ENCODE assay signal across 10 mouse cellular contexts in the genomic region with DNA sequence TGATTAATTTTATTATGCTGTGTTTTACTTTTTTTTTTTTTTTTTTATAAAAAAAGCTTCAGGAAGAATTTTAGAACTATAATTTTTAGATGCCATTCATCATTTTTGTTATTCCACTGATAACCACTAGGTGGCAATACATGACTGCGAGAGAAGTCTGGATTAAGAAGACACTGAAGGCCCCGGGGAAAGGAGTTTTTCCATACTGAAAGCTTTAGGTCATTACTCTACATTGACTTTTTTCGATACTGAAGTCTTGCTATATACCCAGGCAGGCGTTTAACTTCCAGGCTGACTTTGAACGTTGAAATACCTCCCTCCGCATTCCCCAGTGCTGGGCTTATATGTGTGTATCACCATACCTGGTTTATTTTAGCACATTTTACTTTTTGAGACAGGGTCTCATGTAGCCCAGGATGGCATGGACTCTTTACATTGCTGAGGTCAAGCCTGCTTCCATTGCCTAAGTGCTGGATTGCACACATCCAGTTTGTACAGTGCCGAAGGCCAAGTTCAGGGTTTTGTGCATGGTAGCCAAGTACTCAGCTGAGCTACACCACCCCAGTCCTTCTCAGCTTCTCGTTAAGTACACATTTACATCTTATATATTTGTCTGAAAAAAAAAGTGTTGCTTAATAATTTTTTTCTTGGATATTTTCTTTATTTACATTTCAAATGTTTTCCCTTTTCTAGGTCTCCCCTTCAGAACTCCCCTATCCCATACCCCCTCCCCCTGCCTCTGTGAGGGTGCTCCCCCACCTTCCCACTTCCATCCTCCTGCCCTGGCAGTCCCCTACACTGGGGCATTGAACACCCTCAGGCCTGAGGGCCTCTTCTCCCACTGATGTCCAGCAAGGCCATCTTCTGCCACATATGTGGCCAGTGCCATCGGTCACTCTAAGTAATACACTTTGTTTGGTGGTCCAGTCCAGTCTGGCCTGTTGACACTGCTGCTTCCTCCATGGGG. TPM values are rescaled to one million over a fixed set of nuclear protein-coding genes. Genes with fewer than 3 reads are reported as not detected.
A peak's percentile ranks its signal among the peaks of the same experiment; 100 is the strongest.
DNase-seq lines count a peak whose midpoint lies in the region; ATAC-seq and TF ChIP-seq lines count a peak whose summit lies in the region.
"Had no signal": no experiment of that assay in that cellular context is flagged by ENCODE, and none has a peak within 500 bp of the region (broad histone marks: within the 10 kb centered on the region; RNA-seq: fewer than 3 reads in every experiment).

No protein-coding gene starts in this region.

- H3K9ac ChIP-seq in intestine, embryonic 15.5 days = no peak overlapping the region
- H3K9ac ChIP-seq in intestine, embryonic 16.5 days (ENCODE audit: low read depth, low read length) = no peak overlapping the region
- no peak overlapping the region for H3K9ac ChIP-seq in CH12.LX (ENCODE audit: insufficient read depth, low read depth)
- H3K9ac ChIP-seq in hindbrain, embryonic 16.5 days (ENCODE audit: low read depth, low read length) = no peak overlapping the region
- H3K9ac ChIP-seq: embryonic facial prominence, embryonic 12.5 days; limb, embryonic 15.5 days had no signal

- no peaks in the 10 kb centered on the region for H3K79me2 ChIP-seq in CH12.LX (replicated peaks; ENCODE audit: control insufficient read depth, extremely low read depth, insufficient read depth, poor library complexity, severe bottlenecking)

- H3K9me3 ChIP-seq in intestine, embryonic 15.5 days = no peaks in the 10 kb centered on the region
- no peaks in the 10 kb centered on the region for H3K9me3 ChIP-seq in intestine, embryonic 16.5 days (ENCODE audit: control insufficient read depth, low read length)
- no peaks in the 10 kb centered on the region for H3K9me3 ChIP-seq in CH12.LX (replicated peaks; ENCODE audit: low read length)
- H3K9me3 ChIP-seq in hindbrain, embryonic 16.5 days (ENCODE audit: control insufficient read depth, low read length) = no peaks in the 10 kb centered on the region
- H3K9me3 ChIP-seq: embryonic facial prominence, embryonic 12.5 days; limb, embryonic 15.5 days had no signal

- 0 out of 2 replicates have a peak, but pooled peaks cover 9% of the 10 kb centered on the region for H3K36me3 ChIP-seq in intestine, embryonic 15.5 days
- H3K36me3 ChIP-seq in intestine, embryonic 16.5 days (ENCODE audit: control insufficient read depth, insufficient read depth, low read length) = peaks cover 6% of the 10 kb centered on the region
- H3K36me3 ChIP-seq in CH12.LX (replicated peaks in 1 of 2; ENCODE audit: control insufficient read depth in 1 of 2, insufficient read depth in 1 of 2, low read length in 1 of 2) = peaks cover 57 to 88% of the 10 kb centered on the region in 2 experiments
- H3K36me3 ChIP-seq in hindbrain, embryonic 16.5 days (ENCODE audit: control insufficient read depth, insufficient read depth, low read length) = peaks cover 15% of the 10 kb centered on the region

- 0 out of 2 replicates have a peak, but pooled peaks have one; percentile 34 for ATAC-seq in intestine, embryonic 15.5 days
- no peak for ATAC-seq in intestine, embryonic 16.5 days
- ATAC-seq in hindbrain, embryonic 16.5 days = peak; percentile 45; the same call in 1 of the 2 replicates
- ATAC-seq in monocyte, adult 5-6 weeks (replicated peaks; ENCODE audit: insufficient number of reproducible peaks, low FRiP score, low TSS enrichment, poor library complexity, severe bottlenecking) = no peak
- no peak; the same call in 1 of the 2 replicates for ATAC-seq in frontal cortex, adult (ENCODE audit: low TSS enrichment)

- H3K27ac ChIP-seq in intestine, embryonic 15.5 days = no peak overlapping the region
- no peak overlapping the region for H3K27ac ChIP-seq in intestine, embryonic 16.5 days (ENCODE audit: low read length)
- H3K27ac ChIP-seq in CH12.LX (ENCODE audit: insufficient read depth, low read depth) = no peak overlapping the region
- no peak overlapping the region for H3K27ac ChIP-seq in hindbrain, embryonic 16.5 days (ENCODE audit: low read depth, low read length)
- H3K27ac ChIP-seq: embryonic facial prominence, embryonic 12.5 days; limb, embryonic 15.5 days had no signal

- H3K4me3 ChIP-seq in intestine, embryonic 15.5 days (replicated peaks) = no peak overlapping the region
- H3K4me3 ChIP-seq in intestine, embryonic 16.5 days (ENCODE audit: low read length) = no peak overlapping the region
- H3K4me3 ChIP-seq in CH12.LX (replicated peaks in 1 of 3; ENCODE audit: low read depth in 2 of 3, low read length in 2 of 3, poor library complexity in 1 of 3) = no peak overlapping the region
- no peak overlapping the region for H3K4me3 ChIP-seq in hindbrain, embryonic 16.5 days (ENCODE audit: low read length)
- H3K4me3 ChIP-seq: embryonic facial prominence, embryonic 12.5 days; limb, embryonic 15.5 days had no signal

- in situ Hi-C loops in CH12.LX (cut with MboI; ENCODE audit: low pct_ligation_motif_present, low pct_unique_long_range_greater_than_20kb, low sequenced_read_pairs) = loop anchor here (10.0 kb wide), 2 partner anchors 285 to 495 kb away; no protein-coding TSS in a partner anchor

- TF ChIP-seq EP300 in CH12.LX (IDR thresholded peaks at IDR 0.05; ENCODE audit: low read length) = no peak

- peak; percentile 34 to 81; a peak in 3 of 4 replicates for TF ChIP-seq CTCF in CH12.LX (conservative IDR thresholded peaks at IDR 0.05 in 1 of 2, IDR thresholded peaks at IDR 0.05 in 1 of 2; ENCODE audit: low read depth in 2 of 2, low read length in 2 of 2)
- peak; percentile 53; the same call in 1 of the 2 replicates for TF ChIP-seq CTCF in brain, embryonic 14.5 days (IDR thresholded peaks at IDR 0.05; ENCODE audit: borderline replicate concordance, extremely low read depth, insufficient read depth, insufficient read length)

- no peaks in the 10 kb centered on the region for H3K4me1 ChIP-seq in intestine, embryonic 15.5 days (replicated peaks)
- H3K4me1 ChIP-seq in intestine, embryonic 16.5 days (ENCODE audit: control insufficient read depth, insufficient read depth, low read length) = no peaks in the 10 kb centered on the region
- H3K4me1 ChIP-seq in CH12.LX (ENCODE audit: control insufficient read depth in 1 of 2, insufficient read depth in 2 of 2) = peaks cover 0 to 7% of the 10 kb centered on the region in 2 experiments; a peak in 1 of 4 replicates
- no peaks in the 10 kb centered on the region for H3K4me1 ChIP-seq in hindbrain, embryonic 16.5 days (ENCODE audit: control insufficient read depth, insufficient read depth, low read depth, low read length)
- H3K4me1 ChIP-seq: embryonic facial prominence, embryonic 12.5 days had no signal

- TF ChIP-seq RAD21 in CH12.LX (IDR thresholded peaks at IDR 0.05; ENCODE audit: low read depth, low read length) = peak; percentile 88

- TF ChIP-seq POLR2A in CH12.LX (IDR thresholded peaks at IDR 0.05; ENCODE audit: low read depth, low read length) = no peak
- TF ChIP-seq POLR2A in brain, embryonic 14.5 days (IDR thresholded peaks at IDR 0.05; ENCODE audit: borderline replicate concordance, extremely low read depth, insufficient read depth, insufficient read length, poor library complexity, severe bottlenecking) = no peak

- dilution Hi-C loops in CH12.LX (cut with MboI; ENCODE audit: extremely low pct_ligation_motif_present, extremely low pct_unique_long_range_greater_than_20kb, low sequenced_read_pairs) = no loop called here

- 44% methylated on average over 9 of the region's 9 CpGs for WGBS in intestine, embryonic 15.5 days
- WGBS in intestine, embryonic 16.5 days = 46% methylated on average over 9 of the region's 9 CpGs
- 53% methylated on average over 9 of the region's 9 CpGs for WGBS in hindbrain, embryonic 16.5 days

- no peaks in the 10 kb centered on the region for H3K27me3 ChIP-seq in intestine, embryonic 15.5 days (replicated peaks)
- H3K27me3 ChIP-seq in intestine, embryonic 16.5 days (replicated peaks; ENCODE audit: control insufficient read depth, insufficient read depth, low read length) = no peaks in the 10 kb centered on the region
- H3K27me3 ChIP-seq in CH12.LX (replicated peaks) = no peaks in the 10 kb centered on the region
- no peaks in the 10 kb centered on the region for H3K27me3 ChIP-seq in hindbrain, embryonic 16.5 days (replicated peaks; ENCODE audit: control insufficient read depth, insufficient read depth, low read length)
- H3K27me3 ChIP-seq: embryonic facial prominence, embryonic 12.5 days; limb, embryonic 15.5 days had no signal

- no peak for DNase-seq in CH12.LX (ENCODE audit: extremely low read depth)
- peak; percentile 86 for DNase-seq in brain, embryonic 14.5 days (ENCODE audit: low read depth)
- DNase-seq in retina, adult 2 months (ENCODE audit: low read depth, low spot score) = peak; percentile 42

- no peak overlapping the region for H3K4me2 ChIP-seq in intestine, embryonic 15.5 days (replicated peaks)
- H3K4me2 ChIP-seq in intestine, embryonic 16.5 days (ENCODE audit: low read depth, low read length) = no peak overlapping the region
- H3K4me2 ChIP-seq in CH12.LX (ENCODE audit: insufficient read depth, low read depth, poor library complexity, severe bottlenecking) = no peak overlapping the region
- no peak overlapping the region for H3K4me2 ChIP-seq in hindbrain, embryonic 16.5 days (ENCODE audit: low read length)
- H3K4me2 ChIP-seq: embryonic facial prominence, embryonic 12.5 days; limb, embryonic 15.5 days had no signal

TF ChIP-seq in CH12.LX, 34 proteins besides CTCF, POLR2A, EP300 and RAD21:
- TF ChIP-seq SMC3 (IDR thresholded peaks at IDR 0.05; ENCODE audit: low read depth, low read length) (peak; percentile 77), ZC3H11A (IDR thresholded peaks at IDR 0.05; ENCODE audit: low read depth, low read length) (peak; percentile 66), ZKSCAN1 (IDR thresholded peaks at IDR 0.05; ENCODE audit: borderline replicate concordance, low read depth, low read length) (no peak)
TF ChIP-seq in CH12.LX: peak in this region for 2.

RNA-seq across cellular contexts. Expression of a gene that starts 15.7 kb away (rescaled TPM):
- 20.5 and 22.1 TPM in 2 replicates for polyA plus RNA-seq in intestine, embryonic 15.5 days (2015; fragmentation: Nextera tagmentation; extraction: Ambion mirVana)
- 20.0 and 21.2 TPM in 2 replicates for polyA plus RNA-seq in intestine, embryonic 16.5 days (2015; fragmentation: Nextera tagmentation; extraction: Ambion mirVana)
- 33.1 and 36.0 TPM in 2 replicates for total RNA-seq in CH12.LX (2012; rRNA removed)
- 37.2 and 41.7 TPM in 2 replicates for total RNA-seq in CH12.LX (2014; rRNA removed)
- polyA plus RNA-seq in CH12.LX (2012; ENCODE audit: insufficient read length, low read depth) = 35.1 and 36.6 TPM in 2 replicates
- polyA plus RNA-seq in brain, embryonic 14.5 days (2012; rRNA removed) = 13.0 and 13.6 TPM in 2 replicates
- 20.0 and 20.8 TPM in 2 replicates for polyA plus RNA-seq in hindbrain, embryonic 16.5 days (2015; fragmentation: Nextera tagmentation; extraction: Ambion mirVana)
- total RNA-seq in monocyte, adult 5-6 weeks (2017) = 4.9 to 11.3 TPM (median 5.7 TPM) in 3 replicates

RNA-seq across cellular contexts. Expression of a gene that starts 32.1 kb away (rescaled TPM):
- 1.3 and 2.0 TPM in 2 replicates for polyA plus RNA-seq in intestine, embryonic 15.5 days (2015; fragmentation: Nextera tagmentation; extraction: Ambion mirVana)
- 1.7 TPM in 2 replicates for polyA plus RNA-seq in intestine, embryonic 16.5 days (2015; fragmentation: Nextera tagmentation; extraction: Ambion mirVana)
- total RNA-seq in CH12.LX (2012; rRNA removed) (0.08 TPM in 1 of 2 replicates, not detected in the other), CH12.LX (2014; rRNA removed) (not detected in 2 replicates)
- 0.20 and 0.26 TPM in 2 replicates for polyA plus RNA-seq in CH12.LX (2012; ENCODE audit: insufficient read length, low read depth)
- 0.33 and 0.42 TPM in 2 replicates for polyA plus RNA-seq in brain, embryonic 14.5 days (2012; rRNA removed)
- polyA plus RNA-seq in hindbrain, embryonic 16.5 days (2015; fragmentation: Nextera tagmentation; extraction: Ambion mirVana) = 0.13 and 0.19 TPM in 2 replicates
- 0.39 TPM in 1 of 3 replicates, not detected in the others for total RNA-seq in monocyte, adult 5-6 weeks (2017)

Comparison
In these comparisons a context has a peak if more than half of its experiments do, and no peak if none do; other contexts are left out.
1. ATAC-seq: peak in intestine, embryonic 15.5 days (single experiment) and hindbrain, embryonic 16.5 days (single experiment); none in intestine, embryonic 16.5 days (single experiment), monocyte, adult 5-6 weeks (single experiment) and frontal cortex, adult (single experiment).